Mouse (Mus musculus) CD4-positive, CD25-positive, alpha-beta regulatory T cell, adult 4 months (primary cell): ENCODE measurements around the gene Gimap8. TPM values are rescaled to one million over a fixed set of nuclear protein-coding genes. Genes with fewer than 3 reads are reported as not detected.
A peak's percentile ranks its signal among the peaks of the same experiment; 100 is the strongest.
"Not testable (repeated sequence)": the region's sequence is repeated elsewhere in the genome, so short reads cannot be mapped to it uniquely, and the experiment has no call there.

Source experiments
- ATAC-seq: one replicate; pipeline ENCODE4 v1.8.0; 2017
- polyA plus RNA-seq, 2 experiments: library from polyadenylated mRNA; unstranded; fragments of 100-300 nt; shearing (Covaris generic); gene quantifications; one replicate each; pipeline ENCODE4 v1.2.1; 2017

Gimap8 gene
- polyA plus RNA-seq, 2 experiments from 2014 or later: 149 to 213 TPM

DNA sequence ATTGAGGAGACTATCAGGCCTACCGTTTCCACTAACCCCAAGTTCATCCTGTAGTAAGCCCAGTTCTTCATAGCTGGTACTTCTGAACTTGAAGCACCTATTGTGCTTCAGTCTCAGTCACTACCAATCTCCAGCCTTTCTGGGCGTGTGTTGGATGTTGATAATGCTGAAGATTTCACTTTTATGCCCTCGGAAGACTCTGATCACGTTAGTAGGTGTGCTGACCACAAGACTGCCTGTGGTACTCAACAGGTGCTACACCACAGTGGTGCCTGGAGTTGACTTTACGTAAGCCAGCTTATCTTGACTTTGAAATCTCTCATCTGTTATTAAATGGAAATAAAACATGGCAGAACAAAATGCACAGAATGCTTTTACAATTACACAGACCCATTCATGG, 33.4 kb downstream of the Gimap8 start:
- ATAC-seq: peak; percentile 44

DNA sequence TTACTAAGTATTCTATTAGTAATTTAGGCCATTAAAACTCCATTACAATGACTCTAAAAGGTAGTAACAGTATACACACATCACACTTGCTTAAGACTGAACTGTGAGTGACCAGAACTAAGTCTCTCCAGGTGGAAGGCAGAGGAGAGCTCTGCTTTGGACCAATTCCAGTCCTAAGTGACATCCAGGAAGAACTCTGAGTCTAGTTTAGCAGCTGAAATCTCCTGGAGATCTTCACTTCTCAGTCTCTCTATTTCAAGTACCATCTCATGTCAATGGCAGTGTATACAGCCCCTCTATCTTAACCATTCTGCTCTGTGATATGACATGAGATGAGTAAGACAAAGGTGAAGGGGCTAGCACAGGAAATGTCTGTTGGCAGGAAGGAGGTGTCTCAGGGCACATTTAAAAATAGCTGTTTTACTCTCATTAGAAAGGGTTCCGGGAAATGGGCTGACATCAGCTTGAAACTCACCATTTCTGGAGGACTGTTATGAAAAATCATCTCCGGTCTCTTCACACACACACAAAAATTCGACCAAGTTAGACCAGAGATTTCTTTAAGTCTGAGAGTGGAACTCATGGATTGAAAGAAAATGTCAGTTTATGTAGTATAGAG, 34.5 kb downstream of the Gimap8 start:
- peak; percentile 56 for ATAC-seq

DNA sequence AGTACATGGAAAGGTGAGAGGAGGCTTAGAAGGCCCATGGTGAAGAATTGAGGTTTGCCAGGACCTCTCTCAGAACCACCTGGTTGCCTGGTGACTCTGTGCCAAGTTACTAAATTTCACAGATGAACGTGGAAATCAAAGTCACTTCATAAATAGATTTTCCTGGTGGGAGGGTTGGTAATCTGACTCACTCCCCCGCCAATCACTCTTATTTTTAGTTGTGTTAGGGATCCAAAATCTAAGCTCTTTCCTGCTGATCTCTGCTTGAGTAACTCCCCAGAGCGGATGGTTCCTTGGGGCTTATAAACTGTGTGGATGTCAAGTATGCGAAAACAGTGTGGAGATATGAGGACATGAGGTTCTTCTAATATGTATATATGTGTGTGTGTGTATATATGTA, 35.2 kb downstream of the Gimap8 start:
- no peak for ATAC-seq

DNA sequence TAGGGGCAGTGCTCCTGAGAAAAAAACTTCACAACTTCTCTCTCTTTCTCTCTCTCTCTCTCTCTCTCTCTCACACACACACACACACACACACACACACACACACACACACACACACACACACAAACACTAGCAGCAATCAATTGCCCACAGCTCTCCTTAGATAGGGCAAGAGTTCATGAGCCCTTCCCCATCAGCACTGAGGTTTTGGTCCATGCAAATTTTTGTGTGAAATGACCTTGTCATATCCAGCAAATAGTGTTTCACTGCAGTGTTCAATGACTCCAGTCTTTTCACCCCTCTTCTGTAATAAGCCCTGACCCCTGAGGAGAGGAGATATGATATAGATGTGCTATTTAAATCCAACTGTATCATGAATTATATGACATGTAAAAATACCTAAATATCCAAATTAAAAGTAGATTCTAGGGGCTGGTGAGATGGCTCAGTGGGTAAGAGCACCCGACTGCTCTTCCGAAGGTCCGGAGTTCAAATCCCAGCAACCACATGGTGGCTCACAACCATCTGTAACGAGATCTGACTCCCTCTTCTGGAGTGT, 36.3 kb downstream of the Gimap8 start:
- ATAC-seq: not testable (repeated sequence)

DNA sequence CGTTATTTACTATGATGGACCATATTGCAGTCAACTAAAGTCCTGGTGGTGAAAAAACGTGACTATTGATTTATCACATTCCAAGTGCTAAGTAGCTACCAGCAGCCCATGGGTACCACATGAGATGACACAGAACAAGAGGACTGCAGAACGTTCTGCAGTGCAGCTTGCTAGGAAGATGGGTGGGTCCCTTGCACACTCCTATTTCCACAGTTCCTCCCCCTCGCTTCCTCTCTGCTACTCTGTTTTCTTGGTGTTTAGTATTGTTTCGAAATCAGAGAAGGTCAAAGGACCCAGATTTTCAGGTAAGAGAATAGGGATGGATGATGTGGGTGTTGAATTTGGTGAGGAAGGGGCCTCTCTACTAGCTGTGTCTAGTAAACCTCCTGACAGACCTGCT, 37.3 kb downstream of the Gimap8 start, which contains the start of gene Gimap4:
Gimap4 (plus strand) TSS at position 231 of the 400 bp plus-strand sequence.
- peak; percentile 21 for ATAC-seq

DNA sequence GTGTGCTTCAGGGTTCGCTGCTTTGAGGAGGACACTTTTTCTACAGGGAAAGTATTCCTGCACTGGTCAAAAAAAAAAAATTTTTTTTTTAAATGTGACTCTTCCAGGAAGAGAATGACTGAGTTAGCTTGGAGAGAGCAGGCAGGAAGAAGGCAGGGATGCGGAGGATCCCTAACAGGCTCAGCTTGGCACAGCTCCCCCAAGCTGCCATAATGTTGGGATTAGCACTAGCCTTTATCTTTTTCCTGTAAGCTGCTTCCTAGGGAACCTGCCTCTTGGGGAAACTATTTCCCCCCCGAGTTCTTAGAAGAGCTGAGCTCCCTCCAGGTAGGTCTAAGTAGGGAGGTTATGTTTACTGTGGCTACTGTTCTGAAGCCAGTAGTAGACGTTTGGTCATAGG, 37.8 kb downstream of the Gimap8 start:
- no peak for ATAC-seq

DNA sequence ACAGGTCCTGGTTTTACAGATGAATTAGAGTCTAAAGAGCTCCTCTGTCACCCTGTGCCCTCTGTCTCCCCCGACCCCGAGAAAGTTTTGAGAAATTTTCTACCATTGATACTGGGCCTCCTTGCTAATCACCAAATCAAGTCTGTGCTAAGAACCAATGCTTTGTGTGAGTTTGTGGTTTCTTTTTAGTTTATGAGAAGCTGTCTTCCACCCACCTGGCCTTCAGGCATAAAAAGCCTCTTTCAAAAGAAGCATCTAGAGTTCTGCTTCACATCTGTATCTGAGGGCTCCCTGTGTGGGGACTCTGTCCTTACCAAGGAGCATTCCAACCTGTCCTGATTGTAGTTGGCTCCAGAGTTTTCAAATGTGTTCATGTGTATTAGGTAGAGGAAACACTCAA, 38.2 kb downstream of the Gimap8 start:
- ATAC-seq: no peak

DNA sequence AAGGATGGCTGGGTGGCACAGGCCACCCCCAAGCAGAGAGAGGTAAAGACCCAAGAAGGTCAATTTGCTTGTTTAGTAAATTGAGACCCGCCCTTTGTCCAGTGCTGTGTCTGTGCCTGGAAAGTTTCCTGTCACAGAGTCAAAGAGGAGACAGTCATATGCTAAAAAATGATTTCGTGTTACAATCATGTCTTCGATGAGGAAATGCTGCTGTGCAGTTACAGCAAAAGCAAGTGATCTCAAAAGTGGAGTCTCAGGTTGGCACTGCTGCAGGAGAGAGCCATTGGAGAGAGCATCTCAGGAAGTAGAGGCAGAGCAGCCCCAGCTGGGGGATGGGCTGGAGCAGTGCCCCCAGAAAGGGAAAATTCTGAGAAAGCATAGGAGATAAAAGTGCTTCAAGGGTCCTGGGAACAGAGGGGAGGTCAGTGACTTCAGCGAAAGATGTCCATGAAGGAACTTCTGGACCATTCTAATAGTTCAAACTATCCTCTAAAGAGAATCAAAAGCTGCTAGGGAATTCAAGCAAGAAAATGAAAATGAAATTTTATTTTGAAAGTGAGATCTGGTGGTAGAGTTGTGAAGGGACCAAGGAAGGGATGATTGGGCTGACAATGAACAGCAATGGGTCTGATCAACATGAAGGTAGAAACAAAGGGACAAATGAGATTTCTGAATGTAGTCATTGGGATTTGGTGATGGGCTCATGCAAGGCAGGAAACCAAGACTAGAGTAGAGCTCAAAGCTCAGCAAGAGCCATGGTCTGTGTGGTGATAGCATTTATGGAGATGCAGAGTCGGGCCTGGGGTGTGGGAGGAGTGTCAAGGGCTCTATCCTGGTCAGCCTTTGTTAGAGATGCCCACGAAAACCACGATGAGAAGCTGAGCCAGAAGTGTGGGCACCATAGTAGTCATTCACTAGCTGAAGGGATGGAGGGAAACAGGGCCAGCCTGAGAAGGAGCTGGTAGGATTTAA, 38.9 kb downstream of the Gimap8 start:
- ATAC-seq: no peak

DNA sequence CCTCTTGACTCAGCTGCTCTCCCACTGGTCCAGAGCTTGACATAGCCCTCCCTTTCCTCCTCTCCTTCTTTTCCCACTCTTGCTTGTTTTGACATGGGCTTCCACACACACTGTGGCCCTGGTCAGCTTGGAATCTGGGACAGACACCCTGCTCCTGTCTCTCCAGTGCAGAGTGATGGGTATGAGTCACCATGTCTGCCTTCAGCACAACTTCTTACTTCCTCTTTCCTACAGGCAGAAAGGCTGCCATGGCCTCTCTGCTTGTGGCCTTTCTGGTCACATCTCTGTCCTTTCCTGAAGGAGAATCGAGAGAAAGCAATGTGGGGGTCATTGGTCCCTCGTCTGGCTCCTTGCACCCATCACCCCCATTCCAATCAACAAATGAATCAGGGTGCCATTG, 40.0 kb downstream of the Gimap8 start:
- no peak for ATAC-seq

DNA sequence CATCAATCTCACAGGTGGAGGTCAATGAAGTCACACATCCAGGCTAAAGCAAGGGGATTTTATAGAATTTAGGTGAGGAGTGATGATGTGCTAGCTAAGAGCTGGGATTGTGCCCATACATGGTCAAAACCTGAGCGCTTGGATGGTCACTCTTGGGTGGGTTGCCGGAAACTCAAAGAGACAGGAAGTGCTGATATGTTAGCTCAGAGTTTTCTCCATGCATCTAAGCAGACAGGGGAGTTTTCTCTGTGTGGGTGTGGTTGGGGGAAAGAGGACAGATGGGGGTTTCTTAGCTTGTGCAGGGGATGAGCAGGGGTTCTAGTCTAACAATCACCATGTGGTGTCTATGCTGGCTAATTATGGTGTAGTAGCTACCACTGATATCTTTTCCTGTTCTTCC, 42.3 kb downstream of the Gimap8 start:
- peak; percentile 52 for ATAC-seq

DNA sequence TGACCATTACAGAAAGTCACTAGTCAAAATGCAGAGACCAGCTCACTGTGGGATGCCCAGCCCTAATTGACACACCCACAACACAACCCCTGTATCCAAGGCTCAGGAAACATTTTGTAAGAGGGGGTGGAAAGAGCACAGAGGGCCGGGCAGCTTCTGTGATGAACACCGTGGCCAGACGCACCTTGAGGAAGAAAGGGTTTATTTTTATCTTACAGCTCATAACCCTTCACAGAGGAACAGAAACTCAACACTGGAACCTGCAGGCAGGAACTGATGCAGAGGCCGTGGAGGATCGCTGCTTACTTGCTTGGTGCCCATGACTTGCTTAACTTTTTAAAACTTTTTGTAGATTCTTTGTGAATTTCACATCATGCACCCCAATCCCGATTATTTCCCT, 45.9 kb downstream of the Gimap8 start:
- ATAC-seq: no peak

DNA sequence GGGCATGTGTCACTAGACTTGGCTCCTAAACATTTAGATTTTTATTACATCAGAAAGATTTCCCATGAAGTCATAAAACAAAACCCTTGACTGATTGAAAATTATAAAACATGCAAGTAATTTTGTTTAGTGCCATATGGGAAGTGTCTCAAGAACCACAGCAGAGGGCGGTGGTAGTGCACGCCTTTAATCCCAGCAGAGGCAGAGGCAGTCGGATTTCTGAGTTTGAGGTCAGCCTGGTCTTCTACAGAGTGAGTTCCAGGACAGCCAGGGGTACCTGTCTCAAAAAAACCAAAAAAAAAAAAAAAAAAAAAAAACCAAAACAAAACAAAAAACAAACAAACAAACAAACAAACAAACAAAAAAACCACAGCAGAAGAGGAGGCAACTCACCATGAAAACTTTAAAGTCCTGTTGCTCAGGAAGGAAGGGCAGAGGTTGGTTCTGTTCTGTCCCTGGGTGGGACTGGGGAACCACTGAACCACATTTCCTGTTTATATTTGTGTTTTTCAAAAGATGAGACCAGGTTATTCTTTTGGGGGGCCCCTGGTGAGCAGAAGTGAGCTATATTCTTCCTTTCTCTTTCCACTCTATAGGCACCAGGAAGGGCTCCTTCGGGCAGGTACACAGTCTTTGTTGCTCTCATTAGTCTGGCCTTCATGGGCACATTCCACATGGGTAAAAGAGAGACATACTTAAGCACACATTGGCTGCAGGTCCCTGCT, 50.0 kb downstream of the Gimap8 start:
- ATAC-seq: peak; percentile 46

DNA sequence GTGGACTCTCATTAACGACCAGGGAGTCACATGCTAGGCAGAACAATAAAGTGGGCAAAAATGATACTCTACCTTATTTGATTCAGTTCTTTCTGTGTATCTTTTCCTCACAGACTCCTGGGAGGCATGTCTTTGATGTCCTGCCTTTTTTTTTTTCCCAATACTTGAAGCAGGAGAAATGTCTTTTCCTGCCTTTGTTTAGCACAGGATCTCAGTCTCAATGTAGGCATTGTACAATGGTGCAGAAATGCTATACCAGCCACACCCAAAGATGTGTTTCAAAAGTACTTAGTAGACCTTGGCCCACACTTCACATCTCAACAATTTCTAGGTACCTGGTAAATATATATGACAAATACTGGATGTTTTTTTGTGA, 50.5 kb downstream of the Gimap8 start:
- no peak for ATAC-seq

DNA sequence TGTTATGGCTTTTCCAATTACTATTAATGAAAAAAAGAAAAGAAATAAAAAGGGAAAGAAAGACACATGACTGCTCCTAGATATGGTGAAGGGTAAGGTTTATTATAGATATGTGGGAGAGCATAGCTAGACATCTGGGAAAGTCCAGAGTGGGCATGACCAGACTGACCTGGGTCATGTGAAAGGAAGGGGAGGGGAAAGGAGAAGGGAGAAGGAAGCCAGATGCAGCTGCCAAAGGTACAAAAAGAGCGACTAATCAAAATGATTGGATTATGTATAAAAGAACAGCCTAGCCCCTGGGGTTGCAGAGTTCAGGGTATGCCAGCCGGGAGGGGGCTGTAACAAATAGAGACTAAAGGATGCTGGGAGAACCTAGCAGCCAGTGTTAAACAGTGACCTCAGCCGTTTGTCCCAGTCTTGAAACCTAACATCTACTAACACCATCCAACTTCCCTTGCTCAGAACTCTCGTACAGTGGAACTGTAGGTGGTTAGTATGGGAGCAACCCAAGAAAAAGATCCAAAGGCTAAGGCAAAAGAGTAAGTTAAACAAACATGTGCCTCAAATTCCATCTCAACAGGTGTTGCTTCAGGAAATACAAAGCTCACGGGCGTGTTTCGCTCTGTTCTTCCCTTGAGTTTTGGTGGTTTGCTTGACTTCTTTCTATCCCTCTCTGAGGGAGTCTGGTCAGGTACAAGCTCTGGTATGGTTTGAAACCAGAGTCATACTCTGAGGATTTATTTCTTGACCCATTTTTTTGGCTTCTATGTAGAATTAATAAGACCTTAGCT, 51.2 kb downstream of the Gimap8 start:
- no peak for ATAC-seq

DNA sequence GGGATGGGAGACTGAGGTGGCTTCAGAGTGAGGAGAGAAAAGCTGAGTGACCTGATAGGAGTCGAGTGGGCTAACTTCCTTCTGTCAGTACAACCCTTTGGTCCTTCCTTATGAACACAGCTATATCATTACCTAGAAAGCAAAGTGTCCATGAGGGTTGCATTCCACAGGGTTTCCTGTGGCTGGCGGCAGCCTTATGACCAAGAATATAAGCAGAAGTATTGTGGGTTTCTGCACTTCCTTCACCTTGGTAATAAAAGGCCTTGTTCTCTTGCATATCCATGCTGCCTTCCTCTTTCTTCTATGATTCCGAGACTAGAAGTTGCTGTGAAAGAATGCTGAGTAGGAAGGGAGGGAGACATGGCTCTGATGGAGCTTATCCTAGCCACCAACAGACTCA, 51.9 kb downstream of the Gimap8 start:
- ATAC-seq: no peak

DNA sequence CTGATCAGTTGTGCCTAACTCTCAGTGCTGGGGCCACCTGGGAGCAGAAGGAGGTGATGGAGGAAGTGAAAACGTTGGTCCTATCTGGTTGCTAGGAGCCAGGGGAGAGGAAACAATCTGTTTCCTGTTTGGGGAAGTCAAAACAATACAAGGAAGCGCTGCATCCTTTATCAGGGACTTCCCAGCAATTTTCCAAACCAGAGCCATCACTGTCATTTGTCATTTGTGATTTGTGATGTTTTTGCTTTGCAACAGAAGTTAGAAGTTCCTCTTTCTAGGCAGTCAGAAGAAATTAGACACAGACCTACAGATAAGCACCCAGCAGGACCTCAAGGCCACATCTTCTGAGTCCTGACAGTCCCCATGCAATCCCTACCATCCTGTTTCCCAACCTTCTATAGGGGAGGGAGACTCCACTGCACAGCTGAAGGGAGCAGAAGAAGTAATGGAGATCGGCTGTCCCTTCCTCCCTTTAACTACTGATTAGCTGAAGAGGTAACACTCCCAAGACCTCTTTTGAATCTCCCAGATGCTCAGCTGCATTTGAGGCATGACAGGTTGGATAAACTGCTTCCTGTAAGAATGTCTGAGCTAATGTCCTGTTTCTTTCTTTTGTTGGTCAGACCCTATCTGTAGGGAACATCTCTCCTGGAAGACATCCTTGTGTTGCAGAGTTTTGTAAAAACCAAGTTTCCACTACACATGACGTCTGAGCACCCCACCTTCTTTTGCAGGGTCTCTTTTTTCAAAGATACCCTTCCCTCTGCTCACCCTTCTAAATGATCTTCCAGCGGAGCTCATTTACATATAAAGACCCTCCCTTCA, 53.4 kb downstream of the Gimap8 start:
- ATAC-seq: peak; percentile 50

DNA sequence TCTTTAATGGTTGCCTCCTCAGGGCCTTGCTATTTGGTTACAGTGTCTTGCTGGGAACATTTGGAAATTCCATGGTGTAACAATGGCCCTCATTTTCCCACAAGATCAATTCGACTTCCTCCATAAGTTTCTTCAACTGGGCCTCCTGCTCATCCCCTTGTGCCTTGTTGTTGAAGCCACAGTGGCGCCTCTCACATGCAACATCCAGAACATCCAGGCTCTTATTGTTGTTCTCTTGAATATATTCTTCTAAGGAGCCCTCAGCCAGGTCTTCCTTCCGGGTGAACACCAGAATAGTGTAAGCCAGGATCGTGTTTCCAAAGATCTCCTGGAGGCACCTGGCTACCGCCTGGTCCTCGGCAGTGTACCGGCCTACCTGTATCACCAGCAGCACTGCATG, 55.1 kb downstream of the Gimap8 start:
- no peak for ATAC-seq

DNA sequence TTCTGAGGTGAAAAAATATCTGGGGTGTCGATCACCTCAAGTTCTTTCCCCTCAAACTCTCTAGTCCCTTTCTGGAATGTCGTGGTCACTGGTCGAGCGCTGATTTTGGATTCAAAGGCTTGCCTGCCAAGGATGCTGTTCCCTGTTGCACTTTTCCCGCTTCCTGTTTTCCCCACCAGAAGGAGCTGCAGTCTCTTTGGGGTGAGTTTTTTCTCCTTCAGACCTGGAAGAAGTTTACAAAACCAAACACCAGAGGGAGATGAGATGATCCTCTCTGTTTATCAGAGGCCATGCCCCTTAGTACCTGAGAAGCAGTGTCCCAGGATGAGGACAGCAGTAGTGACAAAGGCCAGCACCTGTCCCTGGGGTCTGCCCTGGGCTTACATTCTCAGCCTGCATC, 55.6 kb downstream of the Gimap8 start:
- no peak for ATAC-seq

DNA sequence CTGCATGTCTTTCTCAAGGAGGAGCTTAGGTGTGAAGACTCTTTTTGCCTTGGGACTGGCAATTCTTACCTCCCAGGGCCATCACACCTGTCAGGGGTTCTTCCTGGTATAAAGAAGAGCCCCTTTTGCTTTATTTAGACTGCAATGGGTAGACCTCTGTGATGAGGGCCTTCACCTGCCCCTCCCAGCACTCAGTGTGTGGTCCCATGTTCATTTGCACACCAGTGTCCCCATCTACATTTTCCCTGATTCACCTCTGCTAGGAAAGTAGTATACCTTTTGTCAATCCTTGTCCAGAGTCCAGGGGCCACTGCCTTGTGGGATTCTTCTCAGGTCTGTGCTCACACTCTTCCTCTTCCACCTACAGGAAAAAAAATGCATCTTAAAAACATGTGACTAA, 57.1 kb downstream of the Gimap8 start:
- ATAC-seq: no peak

DNA sequence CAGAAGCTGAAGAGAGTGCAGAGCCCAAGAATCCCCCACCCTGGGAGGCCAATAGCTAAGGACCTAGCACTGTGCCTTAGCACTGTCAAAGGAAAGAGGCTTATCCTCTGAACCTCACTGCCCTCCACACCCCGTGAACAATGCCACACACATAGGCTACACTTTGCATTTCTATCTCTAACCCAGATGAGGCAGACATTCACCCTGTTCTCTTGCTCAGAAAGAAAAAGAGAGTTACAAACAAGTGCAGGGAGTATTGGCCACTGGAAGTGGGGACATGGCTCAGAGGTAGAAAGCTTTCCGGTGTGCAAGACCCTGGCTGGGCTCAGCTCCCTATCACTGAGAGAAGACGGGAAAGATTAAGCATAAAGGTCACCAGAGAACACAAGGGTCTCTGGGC, 59.1 kb downstream of the Gimap8 start:
- peak; percentile 22 for ATAC-seq
